Mouse (Mus musculus): ENCODE results near the gene Erbb3.
"Not testable (repeated sequence)": the region's sequence is repeated elsewhere in the genome, so short reads cannot be mapped to it uniquely, and the experiment has no call there.

GRCm38 (mm10) chr10:128555567-128555966 is 33.9 kb downstream of the Erbb3 start:
- TF ChIP-seq POLR2A (IDR thresholded peaks at IDR 0.05; ENCODE audit: borderline replicate concordance, extremely low read depth, low read depth, low read length); CTCF (IDR thresholded peaks at IDR 0.05; ENCODE audit: insufficient read depth, low read length): not testable (repeated sequence)

Data from lung, adult 2 months (tissue).